Mouse (Mus musculus): ENCODE measurements around the gene Dip2b.

Dip2b gene

DNA sequence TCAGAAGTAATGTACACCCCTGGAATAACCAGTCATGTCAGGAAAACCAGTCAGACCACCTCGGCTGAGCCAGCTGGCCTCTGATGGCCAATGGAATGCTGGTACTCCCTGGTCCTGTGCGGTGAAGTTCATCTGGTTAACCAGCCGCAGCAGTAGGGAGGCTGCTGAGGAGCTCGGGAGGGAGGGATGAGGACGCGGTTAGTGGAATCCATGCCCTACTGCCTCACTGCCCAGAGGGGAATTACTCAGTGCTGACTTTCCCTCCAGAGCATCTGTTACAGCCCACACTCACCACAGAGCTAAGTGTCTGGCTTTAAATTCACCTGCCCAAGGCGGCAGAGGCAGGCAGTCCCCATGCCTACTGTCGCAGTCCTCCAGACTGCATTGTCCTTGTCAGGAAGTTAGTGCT lies 51.2 kb downstream of the Dip2b start:
- peak; percentile 70 for DNase-seq

DNA sequence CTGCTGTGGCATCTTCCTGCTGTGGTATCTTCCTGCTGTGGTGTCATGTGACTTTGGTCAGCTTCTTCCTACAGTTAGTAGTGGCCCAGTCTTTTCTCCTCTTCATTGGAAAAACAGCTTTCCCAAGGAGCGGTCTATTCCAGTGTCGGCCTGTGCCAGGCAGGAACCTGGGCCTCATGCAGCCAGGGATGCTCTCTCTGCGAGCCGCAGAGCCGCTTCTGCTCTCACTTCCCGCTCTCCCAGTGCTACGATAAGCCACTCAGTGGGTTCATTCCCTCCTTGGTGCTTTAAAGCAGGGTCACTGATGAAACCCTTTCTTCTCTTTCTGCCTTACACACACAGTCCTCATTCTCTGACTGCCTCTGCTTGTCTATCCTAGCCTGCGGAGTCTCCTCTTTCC lies 53.4 kb downstream of the Dip2b start:
- DNase-seq = no peak

DNA sequence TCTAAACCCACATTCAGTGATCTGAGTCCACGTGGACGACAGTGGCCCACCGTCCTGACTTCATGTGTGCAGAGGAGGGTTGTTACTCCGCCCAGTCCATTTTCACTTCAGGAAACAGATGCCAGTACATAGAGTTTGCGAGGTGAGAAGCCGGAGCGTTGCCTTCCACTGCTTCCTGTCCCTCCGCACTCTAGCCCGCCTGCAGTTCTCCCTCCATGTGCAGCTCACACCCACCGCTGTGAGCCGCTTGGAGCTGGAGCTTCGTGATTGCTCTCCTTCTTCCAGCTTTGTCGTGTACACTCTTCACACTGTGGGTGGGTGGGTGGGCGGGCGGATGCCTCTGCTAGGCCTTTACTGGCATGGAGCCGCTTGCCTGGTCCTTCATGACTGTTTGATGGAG lies 53.8 kb downstream of the Dip2b start:
- peak; percentile 36 for DNase-seq

DNA sequence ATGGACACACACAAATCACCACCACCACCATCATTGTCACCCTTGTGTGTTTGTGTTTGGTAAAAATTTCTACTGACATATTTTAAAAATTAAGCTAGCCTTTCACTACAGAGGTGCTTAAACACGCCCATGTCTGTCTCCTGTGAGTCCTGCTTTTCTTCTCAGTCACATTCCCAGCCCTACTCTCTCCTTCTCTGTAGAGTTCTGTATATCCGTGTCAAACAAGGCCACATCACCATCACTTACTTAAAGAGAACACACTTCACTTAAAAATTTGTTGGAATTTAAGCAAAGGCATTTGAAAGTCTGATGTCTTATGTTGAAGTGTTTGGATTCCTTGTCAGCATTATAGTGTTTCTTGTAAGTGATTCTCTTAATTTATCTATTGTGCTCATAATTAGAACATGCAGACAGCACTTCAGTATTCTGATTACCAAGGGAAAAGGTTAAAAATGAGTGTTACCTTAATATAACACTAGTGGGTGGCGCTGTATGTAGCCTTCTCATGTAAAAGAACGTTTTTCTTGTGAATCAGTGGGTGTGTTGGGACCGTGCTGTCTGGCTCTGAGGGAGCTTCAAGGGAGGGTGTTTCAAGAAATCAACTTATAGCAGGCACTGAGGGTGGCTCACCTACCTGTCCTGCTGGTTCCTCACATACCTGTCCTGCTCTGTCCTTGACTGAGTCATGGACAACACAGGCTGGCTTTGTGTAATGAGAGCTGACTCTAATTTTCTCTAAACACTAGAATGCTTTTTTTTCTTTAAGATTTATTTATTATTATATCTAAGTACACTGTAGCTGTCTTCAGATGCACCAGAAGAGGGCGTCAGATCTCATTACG lies 58.3 kb downstream of the Dip2b start:
- no peak for DNase-seq

DNA sequence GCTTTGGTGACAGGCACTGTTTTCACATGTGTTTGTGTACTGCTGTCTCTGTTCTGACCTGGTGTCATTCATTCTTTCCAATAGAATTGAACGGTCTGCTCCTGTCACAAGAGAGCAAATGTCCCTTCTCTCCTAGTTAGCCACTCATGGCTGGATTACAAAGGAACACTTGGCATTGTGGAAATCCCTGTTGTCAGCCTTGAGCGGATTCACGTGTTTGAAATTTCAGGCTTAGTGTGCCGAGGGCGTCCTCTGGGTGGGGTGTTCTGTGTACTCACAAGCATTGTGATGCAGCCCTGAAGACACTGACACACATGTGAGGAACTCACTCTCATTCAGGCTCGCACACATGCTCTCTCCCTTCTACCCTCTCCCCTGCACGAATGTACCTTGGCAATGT lies 61.9 kb downstream of the Dip2b start:
- DNase-seq = no peak

DNA sequence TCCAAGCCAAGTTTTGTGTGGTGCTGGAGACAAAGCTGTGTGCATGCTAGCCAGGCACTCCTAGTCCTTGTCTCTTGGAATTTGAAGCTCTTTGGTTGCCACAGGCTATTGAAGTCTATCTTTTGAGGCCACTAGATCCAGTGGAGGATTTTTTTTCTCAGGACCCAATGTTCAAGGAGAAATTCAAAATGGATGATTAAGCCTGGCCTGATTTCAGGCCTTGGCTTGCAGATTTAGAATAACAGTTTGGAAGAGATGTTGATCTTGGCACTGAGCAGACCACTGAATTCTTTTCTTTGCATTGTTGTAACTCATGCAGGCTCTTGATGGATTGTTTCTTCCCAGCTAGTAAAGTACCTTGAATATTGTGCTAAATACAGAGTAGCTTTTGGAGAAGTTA lies 62.7 kb downstream of the Dip2b start:
- DNase-seq = no peak

DNA sequence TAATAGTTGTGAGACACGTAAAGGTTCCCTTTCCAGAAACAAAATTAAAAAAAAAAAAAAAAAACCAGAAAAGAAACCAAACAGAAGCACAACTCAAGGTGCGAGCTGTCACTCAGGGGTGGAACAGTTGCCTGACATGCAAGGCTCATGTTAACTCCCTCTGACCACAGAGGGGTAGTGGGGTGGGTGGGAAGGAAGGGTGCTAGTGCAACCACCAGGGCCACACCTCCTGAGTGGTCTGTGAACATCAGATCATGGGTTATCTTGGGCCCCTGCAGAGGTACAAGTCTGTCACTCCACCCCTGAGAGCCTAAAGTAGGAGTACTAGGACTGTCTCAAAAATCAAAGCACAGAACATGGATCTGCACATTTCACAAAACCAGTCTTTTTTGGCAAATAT lies 65.7 kb downstream of the Dip2b start:
- DNase-seq = no peak

DNA sequence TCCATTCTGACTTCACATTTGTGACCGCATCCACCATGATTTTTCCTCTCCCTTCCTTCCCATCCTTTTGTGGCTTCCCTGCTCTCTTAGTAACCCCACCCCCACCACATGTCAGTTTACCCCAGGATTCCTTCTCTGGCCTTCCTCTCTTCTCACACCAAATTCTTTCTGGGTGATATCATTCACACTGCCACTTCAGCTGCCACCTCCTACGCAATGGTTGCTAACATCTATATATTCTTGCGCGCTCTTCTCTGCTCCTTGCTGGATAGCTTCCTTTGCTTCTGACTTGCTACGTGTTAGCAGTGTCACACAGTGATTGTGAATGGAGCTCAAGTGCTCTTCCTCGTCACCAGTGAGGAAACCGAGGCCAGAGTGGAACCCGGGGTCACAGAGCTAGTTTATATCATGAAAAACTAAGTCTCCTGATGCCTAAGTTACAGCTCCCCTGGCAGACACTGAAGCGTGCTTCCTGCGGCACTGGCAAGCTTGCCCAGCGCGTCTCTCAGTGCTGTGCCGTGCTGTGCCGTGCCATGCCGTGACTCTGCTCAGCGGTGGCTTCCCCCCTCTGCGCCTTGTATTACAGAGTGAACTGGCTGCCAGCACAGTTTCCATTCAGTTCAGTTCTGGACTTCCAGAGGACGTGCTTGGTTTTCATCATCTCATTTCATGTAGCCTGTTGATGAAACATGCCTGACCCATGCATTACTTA lies 69.8 kb downstream of the Dip2b start:
- DNase-seq = no peak

DNA sequence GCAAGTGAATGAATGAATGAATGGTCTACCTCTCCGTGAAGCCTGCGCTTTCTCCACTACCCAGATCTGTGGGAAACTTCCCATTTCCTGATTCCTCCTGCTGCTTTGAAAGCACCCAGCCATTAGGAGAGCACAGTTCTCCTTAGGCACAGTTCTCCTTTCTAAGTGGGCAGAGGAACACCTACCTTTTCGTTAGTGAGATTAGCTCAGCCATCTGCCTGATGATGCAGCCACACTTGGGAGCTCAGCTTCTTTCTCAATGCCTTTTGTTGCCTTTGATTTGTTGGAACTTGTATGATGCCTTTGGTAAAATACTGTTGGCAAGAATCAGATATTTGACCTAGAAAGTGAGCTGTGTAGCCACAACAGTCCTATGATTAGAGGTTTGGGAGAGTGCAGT lies 71.5 kb downstream of the Dip2b start:
- DNase-seq = no peak

DNA sequence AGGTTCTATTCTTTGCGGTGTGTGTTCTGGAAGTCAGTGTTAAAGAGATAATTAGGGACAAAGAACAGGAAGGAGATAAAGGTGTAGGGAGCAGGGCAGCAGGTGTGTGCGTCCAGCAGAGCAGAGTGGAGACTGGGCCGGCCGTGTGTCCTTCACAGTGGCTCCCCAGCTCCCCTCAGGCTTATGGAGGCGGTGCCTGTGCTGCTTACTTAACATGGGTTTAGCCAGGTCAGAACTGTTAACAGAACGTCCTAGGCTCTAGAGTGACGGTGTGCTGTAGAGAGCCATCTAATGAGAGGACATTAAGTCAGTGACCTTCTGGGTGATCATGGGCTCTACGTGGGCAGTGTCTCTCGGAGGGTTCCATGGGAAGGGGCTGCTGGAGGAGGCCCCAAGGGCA lies 73.4 kb downstream of the Dip2b start:
- no peak for DNase-seq

DNA sequence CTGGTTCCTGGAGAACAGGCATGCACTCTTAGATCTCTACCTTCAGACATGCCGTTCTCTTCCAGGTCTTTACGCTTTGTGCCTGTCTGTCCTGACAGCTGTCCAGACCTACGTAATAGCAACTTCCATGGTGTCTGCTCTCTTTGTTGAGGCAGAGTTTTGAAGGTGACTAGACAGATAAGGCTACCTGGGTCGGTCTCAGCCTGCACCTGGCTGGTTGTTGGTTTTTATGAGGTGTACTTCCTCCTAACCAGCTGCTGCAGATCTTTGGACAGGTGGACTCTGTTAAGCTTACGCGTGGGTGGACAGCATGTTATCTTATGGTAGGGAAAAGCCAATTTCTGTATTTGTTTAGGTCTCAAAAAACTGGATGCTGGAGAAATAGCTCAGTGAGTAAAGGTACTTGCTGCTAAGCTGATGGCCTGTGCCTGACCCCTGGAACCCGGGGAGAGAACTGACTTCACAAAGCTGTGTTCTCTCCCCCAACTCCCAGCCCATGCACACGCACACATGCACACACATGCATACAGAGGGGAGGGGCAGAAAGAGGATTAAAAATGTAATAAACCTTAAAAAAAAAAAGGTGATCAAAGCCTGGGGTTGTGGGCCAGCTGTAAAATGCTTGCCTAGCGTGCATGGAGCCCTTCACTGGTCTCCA lies 74.0 kb downstream of the Dip2b start:
- DNase-seq = no peak

DNA sequence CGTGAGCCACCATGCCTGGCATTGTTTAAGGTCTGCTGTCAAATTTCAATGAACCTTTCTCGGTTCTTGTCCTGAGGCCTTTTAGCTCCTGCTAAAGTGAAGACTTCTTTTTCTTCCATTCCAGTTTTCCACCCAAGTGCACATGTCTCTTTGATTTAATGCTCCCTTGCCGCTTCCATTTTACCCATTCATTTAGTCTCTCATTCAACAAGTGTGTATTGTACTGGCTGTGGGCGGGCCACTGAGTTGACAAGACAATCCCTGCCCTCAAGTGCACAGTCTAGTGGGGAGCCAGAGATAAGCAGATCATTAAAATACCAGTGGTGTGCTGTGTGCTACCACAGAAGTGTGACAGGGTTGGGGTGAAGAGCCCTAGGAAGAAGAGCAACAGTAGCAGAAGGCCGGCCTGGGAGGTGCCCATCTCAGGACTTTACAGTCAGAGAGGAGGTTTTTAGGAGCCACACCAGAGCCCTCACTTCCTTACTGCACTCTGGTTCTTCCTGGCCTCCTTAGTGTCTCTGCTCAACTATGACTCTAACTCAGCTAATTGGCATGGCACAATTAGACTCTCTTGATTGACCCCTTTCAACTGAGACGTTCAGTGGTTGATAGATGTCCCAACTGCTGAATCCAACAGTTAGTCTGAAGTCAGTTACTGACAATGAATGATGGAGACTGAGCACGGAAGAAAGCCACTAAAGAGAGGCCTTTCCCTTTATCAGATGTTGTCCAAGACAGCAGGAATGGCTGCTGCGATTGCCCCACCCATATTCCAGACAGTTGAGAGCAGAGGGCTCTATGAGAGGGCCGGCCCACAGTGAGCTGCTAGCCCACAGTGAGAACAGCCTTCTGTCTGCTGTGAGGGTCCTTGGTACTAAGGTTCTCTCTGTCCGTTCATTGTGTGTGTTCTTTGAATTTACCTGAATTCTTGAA lies 75.1 kb downstream of the Dip2b start:
- DNase-seq = peak; percentile 65

DNA sequence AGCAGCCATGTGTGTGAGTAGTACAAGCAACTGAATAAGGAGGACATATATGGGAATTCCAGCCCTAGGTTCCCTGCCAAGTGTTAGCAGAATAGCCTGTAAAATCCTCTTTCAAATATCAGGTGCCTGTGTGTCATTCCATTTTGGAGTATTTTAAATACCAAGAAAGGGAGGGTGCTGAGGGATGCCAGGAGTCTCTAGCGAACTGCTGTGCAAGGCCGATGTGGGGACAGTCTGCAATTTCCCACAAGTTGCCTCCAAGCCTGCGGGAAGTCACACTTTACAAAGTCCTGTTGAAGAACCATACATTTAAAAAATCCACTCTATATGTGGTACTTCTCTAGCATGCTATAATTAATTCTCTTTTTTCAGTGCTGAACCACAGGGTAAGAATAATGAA lies 77.0 kb downstream of the Dip2b start:
- DNase-seq = no peak

DNA sequence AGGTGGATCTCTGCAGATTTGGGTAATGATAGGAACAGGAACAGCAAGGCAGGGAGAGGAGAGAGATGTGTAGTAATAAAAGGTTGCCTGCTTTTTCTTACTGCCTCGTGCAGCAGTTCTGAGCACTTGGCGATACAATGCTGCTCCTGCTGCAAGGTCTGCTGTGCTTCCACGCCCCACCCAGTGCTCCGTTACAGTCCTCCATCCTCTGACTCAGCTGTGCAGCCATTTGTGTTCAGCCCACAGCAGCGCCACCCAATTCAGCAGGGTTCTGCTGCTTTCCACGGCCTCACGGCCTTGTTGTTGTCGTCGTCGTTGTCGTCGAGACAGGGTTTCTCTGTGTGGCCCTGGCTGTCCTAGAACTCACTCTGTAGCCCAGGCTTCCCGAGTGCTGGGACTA lies 77.9 kb downstream of the Dip2b start:
- no peak for DNase-seq

DNA sequence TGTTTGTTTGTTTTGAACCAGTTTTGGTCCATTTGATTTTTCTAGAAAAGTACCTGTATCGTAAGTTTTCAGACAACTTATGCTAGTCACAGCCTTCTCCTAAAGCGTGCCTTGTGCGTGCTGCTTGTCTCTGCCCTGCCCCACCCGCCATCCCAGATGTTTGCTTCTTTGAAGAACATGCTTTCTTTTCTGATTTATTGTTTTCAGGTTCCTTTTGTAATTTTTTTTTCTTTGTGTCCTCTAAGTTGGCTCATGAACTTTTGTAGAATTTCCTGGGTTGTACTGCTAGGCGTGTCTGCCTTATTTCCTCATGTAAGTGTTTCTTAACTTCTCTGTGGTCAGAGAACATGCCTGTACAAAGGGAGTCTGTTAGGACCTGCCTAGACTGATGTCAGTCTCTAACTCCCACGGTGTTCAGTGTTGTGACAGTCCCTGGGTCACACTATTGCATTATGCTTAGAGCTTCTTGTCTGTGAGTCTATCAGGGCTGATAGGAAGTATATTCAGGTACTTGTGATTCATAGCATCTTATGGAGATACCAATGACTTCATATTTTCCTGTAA lies 80.8 kb downstream of the Dip2b start:
- DNase-seq = no peak

DNA sequence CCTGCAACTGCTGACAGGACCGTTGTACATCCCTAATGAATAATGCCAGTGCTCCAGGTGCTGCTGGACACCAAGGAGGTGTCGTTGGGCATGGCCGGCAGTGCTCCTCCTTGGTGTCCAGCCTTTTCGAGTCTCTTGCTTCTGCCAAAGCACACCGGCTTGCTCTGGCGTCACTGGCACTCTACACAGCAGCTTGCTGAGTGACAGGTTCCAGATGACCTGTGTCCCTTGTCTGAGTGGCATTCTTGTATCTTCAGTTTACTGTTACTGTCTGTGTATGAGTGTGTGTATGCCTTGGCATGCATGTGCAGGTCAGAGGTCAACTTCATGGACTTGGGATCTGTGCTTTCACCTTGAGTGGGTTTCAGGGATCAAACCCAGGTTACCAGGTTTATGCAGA lies 83.0 kb downstream of the Dip2b start:
- DNase-seq = no peak

DNA sequence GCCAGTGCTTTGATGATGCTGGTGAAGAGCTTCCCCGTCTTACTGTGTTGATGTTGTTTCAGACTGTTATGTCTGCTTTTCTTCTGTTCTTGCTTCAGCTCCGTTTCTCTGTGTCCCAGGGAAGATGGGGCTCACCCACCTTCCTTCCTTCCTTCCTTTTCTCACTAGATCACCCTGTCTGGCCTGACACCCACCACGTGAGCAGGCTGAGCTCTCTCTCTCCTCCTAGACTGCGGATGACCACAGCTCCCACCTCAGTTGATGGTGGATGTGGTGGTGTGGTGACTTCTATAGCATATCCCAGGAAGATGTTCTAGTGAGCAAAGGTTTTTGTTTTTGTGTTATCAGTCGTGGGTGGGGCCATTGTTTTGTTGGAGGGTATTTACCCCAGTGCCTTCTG lies 85.4 kb downstream of the Dip2b start:
- no peak for DNase-seq

DNA sequence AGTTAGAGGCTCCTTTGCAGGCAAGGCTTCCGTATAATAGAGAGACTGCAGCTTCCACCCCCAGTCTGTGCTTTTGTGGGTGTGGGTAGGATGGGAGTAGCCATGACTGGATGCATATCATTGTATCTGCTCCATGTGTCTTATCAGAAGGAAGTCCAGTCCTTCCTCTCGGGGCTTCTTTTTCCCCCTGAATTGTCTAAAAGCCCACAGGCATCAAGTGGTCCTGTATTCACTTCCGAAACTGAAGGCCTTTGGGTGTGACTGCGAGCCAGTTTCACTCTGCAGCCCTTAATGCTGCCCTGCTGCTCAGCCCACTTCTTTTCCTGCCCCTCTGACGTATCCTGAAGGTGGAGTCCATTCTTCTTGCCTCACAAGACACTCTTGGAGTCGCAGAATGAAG lies 86.8 kb downstream of the Dip2b start:
- DNase-seq = no peak

DNA sequence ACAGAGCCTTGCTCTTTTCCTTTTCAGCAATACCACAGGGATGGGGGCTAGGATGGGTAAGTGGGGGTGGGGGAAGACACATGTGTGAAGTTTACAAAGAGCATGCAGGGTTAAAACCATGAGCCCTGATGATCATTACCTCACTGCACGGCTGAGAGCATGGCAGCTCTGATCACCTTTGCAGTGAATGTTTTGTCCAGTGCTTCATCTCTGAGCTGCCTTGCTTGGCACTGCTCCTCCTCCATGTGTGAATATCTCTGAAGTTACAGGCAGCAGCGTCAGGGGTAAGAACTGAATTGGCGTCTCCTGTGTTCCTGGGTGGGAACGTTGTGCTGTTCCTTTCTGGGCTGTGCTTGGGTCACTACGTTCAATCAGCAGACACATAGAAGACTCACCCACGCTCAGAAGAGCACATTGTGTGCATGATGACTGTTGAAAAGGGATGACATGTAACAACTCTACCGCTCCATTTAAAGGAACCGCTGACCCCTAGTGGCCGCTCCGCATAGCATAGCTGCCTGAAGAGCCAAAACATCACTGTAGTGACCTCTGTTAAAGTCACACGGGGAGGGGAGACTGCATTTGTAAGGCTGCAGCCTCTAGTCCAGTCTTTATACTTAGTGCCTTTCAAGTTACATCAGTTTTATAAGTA lies 88.1 kb downstream of the Dip2b start:
- DNase-seq = peak; percentile 90

DNA sequence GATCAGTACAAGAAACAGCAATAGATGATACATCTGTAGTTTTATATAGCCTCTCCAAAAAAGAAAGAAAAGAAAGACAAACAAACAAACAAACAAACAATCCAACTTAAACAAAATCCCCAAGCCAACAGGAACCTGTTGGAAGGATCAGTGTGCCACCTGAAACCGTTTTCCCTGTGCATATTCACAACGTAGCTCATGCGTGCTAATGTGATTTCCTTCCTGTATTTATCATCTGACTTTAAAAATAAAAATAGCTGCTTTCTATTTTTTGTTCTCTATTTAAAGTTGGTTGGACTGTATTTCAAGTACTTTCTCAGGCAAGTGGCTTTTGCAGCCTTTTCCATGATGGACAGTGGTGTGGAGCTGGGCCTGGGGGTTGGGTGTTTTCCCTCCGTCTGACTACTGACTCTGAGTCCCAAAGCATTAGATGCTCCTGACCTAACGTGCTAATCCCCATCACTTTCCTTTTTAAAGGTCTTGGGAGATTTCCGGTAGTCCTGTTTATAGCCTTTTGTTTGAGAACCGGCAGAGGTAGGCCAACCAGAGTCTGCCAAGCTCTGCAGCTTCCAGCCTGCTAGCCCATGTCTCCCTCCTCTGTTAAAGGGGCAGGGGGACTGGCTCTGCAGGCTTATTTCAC lies 90.8 kb downstream of the Dip2b start:
- DNase-seq = no peak

DNA sequence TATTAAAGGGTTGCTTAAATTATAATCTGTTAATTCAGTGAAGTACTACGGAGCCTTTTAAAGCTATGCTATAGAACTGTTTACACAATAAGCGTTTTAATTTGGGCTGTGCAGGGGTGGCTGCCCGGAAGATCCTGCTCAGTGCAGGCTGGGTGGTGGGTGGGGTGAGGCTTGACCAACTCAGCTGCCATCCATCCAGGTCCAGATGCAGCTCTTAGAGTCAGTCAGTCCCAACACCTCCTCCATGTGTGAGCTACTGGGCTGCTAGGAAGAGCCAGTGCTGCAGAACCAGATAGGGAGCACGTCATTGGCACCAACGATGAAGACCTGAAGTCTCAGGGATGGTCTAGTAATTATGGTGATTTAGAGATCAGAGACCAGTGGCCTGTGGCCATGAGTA lies 101.2 kb downstream of the Dip2b start:
- no peak for DNase-seq

DNA sequence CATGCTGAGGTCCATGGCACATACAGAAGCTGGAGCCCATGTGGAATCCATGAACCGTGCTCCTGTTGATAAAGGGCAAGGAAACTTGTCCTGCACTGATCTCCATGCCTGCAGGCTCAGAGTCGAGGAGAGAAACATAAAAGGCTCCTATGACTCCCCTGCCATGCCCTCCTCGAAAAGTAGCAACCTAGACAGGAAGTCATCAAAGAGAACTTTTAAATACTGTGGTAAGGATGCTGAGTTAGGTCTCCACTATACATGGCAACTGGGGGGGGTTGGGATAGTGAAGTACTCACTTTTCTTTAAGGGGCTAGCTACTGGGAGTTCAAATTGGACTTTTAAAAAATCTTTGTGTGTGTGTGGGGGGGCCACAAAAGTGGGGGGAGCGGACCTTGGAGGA lies 102.0 kb downstream of the Dip2b start:
- no peak for DNase-seq

Data from embryo, embryonic 11 days (tissue).